Mouse (Mus musculus) thymus, postnatal 25 days (tissue): ENCODE measurements around the gene Layn.

ENCODE experiments used
- DNase-seq: peaks from one replicate; pipeline ENCODE4 v3.0.0; 2022

Gene Layn

DNA sequence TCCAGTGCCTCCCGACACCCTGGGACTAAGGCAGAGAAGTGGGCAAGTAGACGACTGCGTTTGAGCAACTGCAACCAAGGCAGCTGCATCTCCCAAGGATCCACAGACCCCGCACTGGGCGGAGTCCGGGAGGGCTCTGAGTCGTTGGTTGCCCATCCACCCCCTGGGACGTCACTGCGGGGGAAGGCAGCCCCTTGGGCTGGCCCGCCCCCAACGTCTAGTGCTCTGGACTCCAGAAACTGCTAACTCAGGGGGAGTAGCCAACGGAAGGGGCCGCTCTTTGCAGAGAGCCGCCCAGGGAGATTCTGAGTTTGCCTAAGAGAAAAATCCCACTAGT lies at the start of gene Layn:
Gene Layn, minus strand, starts transcription at position 116 of the 337 bp plus-strand sequence.
- peak; percentile 45 for DNase-seq

DNA sequence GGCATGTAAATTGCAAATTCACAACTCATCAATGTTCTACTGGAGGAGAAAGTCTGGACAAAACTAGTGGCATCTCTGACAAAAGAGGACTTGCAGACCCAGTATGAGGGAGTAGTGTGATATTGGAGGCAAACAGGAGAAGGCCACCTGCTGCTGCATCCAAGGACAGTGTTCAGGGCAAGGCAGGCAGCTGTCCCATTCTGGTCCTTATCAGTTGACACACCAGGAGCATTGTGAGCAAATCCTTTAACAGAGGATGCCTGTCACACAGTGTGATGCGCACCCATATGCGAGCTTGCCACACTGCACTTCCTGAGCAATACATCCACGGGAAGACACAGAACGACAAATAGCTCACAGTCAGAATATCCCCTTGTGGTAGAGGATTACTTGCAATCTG lies 37.9 kb upstream of the Layn start:
- DNase-seq = no peak

DNA sequence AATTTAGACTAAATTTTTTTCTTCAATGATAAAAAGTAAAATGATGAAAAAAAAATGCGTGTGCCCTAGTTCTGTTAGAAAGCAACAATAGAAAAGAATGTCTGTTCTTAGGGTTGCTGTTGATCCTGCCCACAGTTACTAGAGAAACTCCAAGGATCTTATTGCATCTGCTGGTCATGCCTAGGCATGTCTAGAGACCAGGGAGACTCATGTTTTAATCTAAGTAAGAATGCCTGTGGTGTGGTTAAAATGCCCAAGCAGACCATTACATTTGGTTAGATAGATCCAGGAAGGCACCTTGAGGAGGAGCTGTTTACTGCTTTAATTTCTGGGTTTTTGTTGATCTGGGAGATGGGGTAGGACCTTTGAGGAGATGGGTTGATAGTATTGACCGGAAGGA lies 28.9 kb upstream of the Layn start:
- DNase-seq = no peak

DNA sequence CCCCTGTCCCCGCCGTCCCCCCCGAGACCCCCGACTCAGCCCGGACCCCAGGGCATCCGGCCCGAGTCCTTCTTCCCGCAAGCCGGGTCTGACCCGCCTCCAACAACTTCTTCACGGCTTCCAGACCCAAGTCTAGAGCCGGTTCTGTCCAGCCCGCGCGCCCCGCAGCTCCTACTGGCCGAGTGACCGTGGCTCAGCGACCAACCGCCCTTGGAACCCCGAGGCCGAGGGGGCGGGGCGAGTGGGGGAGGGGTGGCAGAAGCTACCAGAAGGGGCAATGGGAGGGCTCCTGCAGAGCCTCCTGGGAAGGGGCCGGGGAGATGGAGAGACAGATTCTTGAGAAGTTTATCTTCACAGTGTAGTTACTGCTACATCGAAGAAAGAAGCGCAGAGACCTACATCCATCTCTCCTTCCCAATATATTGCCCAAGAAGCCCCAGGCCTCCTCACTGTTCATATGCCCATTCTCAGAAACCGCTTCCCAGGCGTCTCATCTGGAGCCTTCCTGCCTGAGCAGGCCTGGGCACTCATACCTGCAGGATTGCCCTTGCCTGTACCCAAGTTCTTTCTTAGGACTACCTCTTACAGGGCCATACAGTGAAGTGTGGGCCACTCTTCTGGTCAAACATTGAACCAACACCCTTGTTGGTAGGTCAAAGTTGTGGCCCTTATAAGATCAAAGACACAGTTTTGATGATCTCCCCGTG lies 27.1 kb upstream of the Layn start:
- no peak for DNase-seq

DNA sequence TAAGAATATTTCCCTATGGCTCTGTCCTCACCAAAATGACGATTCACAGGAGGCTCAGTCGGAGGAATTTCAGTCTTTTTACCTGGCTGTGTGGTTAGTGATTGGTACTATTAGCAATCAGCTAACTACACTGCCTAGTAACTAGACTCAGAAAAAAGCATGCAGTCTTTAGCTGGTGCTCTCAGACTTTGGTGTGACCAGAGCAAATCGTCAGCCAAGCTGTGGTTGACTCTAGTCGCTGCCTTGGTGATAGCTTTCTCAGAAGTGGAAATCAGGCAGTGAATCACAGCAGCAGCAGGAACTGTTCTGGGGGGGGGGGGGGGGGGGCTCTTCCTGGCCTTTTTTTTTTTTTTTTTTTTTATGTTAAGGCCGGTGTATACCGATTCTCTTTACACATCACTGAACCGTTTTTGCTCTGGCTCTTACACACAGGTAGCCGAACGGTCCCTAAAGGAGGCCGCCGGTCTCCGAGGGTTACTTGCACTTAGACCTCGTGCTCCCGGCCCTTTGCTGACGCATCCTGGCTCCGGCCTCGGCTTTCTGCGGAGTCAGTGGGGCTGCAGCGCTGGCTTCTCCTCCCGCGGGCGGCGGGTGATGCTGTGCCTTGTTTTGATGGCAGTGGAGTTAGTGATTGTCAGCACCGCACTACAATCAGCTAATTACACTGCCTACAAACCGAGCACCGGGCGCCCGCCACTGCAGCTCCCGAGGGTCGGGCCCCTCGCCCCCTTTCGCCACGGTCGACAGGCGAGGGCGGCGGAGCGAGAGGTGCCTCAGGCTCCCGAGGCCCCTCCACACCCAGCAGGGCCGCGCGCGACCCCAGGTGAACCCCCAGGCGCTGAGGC lies 26.3 kb upstream of the Layn start:
- DNase-seq = no peak

DNA sequence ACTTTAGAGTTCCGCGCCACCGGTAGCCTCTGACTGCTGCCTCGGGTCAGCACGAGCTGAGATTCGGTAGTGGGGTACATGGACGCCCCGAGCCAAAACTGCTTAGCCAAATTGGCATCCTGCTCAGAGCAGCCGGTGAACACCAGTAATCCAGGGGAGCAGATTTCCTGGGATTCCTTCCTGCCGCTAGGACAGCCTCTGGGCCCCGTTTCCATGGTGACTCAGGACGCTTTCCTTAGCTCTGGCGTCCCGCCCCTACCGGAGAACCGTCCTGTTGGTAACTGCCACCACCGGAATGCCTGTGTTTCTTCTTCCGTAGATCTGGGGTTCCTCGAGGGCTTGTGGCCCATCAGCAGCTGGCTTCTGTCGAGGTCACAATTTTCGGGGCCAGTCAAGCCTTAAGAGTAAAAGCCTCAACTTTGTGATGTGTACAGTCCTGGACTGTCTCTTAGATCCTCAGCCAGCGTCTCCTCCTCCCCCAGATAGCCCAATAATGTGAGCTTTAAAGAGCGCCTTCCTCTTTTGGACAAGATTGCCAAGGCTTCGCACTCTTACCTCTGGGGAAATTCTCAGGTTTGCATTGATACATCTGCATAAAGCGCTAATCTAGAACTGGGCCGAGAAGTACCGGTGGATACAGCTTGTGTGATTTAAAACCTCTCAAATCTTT lies 25.0 kb upstream of the Layn start, which contains the start of gene 4833427G06Rik:
Gene 4833427G06Rik, minus strand, starts transcription at position 323 of the 670 bp plus-strand sequence.
- no peak for DNase-seq

DNA sequence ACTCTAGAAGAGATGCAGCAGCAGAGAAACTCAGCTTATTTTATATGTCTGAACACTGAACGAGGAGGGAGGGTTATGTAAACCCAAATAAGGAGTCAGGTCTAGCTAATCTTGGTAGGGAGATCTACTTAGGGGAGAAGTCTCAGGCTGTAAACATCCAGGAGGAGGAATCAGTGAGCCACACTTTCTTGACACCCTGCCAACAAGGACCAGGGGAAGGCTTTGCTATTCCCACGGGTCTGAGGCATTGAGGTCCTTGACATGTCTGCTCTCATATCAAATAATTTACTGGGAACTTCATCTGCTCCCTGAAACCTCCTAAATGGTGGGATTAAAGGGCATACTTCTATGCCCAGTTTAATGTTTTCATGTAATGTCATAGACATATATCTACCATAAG lies 19.4 kb upstream of the Layn start:
- DNase-seq = no peak

DNA sequence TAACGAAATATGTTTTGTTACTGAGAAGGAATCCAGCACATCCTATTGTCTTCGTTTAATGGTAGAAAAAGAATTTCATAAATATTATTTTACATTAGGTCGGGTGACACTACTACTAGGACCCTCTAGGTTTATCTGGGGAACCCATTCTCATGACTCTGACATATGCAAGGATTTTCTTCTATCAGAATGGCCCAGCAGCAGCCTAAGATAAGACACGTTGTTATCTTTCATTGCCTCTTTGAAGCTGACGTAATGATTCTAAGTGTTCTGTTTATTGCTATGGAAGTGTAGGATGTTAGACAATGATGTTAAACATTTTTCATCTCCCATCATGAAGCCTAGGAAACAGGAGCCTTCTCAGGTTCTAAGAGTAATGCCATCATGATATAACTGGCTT lies 16.8 kb upstream of the Layn start:
- no peak for DNase-seq

DNA sequence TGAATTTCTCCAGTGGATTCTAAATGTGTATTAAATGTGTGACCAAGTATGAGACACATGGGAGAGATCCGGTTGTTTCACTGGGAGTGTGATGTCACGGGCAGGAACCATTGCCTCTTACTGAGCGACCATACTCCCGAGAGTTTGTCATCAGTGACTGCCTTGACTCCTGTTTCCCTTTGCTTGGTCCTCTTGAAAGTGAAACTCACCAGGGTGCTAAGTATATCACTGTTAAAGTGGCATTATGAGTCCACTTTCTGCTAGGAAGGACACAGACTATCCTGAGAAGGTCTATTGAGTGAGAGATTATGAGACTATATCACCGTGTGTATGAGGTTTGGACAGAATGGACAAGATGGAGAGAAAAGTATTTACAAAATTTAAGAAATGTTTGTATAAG lies 4.7 kb upstream of the Layn start:
- no peak for DNase-seq

DNA sequence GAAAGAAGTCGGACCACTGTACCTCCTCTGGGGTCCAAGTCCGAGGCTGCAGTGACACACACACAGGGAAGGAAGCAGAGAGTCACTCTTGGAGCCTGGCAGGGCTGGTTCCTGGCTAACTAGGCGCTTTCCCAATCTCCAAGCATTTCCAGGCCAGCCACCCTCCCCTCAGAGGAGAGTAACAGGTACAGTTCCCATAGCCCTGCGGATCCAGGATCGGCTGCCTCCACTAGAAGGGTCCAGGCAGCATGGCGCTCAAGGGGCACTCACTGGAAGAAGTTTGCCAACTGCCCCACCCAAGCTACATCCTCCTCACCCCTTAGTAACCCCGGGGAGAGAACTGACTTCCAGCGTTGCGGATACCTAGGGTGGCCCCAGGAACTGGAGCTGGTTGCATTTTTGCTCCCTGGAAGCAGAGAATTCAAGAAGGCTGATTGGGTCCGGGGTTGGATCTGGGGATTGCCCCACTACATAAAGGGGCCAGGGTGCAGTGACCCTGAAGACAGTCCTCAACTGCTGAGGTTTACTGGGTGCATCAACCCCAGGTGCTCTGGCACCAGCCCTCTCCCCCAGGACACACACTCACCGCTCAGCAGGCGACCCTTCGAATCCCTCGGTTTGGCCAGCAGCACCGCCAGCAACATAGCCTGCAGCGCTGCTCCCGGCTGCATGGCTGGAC lies 455 bp downstream of the Layn start:
- peak; percentile 9 for DNase-seq

DNA sequence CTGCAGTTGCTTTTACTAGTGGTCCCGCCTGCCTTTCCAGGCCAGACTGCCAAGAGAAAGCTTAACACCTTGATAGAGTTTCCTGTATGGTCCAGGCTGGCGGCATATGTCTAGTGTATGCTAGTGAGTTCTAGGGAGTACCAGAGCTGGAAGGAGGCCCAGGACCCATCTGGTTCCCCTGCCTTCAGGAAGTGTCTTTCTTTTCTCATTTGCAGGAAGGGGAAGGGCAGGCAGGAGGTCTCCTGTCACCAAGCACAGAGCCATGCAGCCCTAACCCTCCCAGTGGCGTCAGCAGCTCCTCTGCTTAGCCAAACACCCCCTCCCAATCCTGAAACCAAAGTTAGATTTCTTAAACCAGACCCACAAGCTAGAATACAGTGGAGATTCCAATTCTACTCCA lies 1.1 kb downstream of the Layn start:
- peak; percentile 9 for DNase-seq

DNA sequence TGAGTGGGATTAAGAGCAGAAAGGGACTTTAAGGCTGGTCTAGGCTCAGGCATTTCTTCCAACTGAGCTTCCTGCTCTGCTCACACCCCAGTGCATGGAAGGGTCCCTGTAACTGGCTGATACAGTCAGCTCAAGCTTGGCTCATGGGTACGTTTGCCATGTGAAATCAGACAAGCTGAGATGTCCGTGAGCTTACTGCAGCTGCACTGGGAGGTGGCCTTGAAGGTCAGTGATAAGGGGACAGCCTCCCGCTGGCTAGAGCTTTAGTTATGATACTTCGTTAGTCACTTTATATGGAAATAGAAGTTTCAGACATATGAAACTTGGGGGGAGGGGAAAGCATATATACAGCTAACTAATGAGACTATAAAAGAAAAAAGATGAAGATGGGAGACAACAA lies 6.1 kb downstream of the Layn start:
- DNase-seq = no peak

DNA sequence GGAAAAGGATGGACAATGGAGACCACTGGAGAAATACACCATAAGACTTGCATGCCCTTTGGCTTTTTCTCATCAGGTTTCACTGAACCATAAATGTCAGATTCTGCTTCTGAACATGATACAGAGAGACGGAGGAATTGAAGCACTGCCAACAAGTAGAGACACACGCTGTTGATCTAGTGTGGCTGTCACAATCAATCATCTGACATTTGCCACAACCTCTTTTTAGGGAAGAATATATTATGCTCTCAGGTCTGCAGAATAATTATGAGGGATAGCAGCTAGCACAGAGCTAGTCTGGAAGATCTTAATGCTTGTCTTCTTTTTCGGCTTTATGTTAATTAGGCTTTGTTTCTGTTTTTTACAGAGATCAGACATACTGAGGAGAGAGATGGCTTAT lies 8.7 kb downstream of the Layn start:
- DNase-seq = no peak

DNA sequence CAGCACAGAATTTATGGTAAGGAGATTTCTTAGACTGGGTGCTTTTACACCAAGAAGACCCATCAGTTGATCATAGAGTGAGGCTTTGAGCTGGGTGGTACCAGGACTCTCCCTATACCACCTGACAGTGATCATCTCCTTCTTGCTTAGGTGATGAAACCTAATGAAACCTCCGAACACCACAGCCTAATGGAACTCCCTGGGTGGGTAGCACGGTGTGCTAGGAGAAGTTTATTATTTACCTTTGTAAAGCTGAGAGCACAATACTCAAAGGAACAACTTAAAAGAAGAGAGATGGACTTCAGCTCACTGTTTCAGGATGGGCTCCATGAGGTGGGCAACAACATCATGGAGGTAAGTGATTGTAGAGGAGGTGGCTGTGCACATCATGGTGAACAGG lies 16.3 kb downstream of the Layn start, which contains the start of gene Btg4:
Gene Btg4, plus strand, starts transcription at position 301 of the 400 bp plus-strand sequence.
- no peak for DNase-seq

DNA sequence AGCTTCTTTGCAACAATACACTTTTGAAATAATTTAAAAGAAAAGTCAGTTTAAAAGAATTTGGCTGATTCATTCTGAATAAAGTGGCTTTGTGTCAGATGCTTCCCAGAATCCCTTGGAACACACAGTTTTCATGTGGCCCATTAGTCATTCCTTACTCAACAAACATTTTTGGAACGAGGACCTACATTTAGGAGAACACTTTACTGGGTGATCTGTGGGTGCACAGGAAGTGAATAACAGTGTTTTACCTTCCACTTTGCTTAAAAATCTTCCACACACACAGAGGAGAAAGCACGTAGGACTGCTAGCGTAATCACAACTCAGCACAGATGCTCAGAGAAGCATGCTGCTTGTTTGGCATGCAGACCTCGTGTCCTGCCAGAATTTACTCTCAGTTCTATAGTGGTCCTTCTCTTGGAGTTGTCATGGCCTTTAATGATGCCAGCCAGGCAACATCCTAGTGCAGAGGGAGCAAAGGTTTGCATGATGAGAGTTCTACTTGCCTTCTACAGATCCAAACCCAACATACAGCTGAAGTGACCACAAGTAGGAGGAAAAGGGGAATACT lies 17.9 kb downstream of the Layn start:
- no peak for DNase-seq

DNA sequence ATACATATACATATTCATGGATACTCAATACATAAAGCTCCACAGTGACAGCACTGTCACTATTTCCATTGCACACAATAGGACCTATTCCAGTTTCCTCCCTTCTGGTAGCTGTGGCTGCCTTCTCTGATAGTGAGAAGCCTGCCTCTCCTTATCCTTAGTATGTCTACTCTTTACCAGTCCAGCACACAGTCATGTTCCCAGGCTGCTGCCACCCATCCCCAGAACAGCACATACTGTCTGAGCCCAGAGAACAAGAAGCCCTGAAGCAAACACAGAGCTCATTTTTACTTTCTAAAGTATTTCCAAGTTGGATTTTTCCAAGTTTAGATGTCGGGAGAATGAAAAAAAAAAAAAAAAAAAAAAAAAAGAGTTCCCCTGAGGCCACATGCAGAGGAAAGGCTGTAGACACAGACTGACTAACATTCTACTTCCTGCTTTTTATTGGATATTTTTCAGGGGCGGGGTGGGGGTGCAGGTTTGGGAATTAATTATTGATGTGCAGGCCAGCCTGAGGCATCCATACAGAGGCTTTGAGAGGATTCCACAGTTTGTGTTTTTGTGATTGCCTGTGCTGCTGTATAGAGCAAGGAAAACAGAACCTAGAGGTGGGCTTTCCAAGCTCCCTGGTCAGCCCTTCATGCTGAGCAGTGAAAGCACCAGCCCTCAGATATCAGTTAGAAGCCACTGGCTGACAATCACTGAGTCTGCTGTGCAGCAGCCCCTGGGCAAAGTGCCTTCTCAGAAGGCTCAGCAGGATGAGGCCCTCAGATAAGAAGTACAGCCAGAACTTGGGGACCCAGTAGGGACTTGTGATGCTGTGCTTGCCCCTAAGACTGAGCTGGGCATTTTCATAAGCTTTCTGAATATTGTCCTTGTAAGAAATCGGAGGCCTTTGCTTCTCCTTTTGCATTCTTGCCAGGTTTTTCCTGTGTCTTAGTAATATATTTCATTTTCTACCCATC lies 20.3 kb downstream of the Layn start:
- DNase-seq = no peak

DNA sequence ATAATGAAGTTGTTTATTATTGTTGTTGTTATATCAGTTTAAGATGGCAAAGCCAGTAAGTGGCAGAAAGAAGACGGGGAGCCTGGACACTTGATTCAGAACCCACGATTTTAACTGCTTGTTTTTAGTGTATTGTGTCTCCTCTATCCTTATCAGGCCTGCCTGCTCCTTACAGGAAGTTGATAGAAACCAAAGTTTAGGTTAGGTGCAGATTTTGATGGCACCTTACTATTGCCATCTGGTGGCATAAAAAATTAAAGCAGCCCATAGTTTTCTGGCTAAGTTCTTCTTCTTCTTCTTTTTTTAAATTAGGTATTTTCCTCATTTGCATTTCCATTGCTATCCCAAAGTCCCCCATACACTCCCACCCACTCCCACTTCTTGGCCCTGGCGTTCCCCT lies 24.7 kb downstream of the Layn start:
- DNase-seq = peak; percentile 14

DNA sequence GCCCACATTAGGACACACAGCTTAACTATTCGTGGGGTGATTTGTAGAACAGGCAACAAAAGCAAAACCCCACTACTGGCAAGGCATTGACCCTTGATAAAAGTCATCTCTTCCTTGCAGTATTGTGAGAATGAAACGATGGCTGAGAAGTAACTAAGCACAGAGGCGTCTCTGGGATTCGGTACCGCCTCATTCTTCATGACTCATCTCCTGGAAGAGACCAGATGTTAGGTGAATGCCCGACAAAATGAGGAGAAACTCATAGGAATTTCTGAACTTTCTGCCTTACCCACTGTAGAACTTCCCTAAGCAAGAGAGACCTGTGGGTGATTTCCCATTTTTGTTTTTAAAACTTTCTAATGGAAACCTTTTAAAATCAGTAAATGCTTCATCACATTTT lies 34.8 kb downstream of the Layn start:
- DNase-seq = no peak

DNA sequence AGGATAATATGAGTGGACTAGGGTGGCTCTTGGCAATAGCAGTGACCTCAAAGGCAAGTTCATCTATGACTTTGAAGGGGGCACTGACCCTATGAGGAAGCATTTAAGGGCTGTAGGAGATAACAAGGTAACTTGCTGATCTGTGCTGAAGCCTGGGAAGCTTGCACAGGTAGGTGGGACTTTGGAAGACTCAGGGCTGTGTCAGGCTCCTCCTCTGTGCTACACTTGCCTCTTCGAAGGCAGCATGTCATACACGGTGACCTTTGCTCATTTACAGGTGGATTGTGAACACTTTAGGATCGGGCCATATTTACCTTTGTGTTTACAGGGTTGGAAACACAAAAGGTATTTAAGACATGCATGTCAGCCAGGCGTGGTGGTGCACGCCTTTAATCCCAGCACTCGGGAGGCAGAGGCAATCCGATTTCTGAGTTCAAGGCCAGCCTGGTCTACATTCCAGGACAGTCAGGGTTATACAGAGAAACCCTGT lies 35.4 kb downstream of the Layn start:
- DNase-seq = no peak

DNA sequence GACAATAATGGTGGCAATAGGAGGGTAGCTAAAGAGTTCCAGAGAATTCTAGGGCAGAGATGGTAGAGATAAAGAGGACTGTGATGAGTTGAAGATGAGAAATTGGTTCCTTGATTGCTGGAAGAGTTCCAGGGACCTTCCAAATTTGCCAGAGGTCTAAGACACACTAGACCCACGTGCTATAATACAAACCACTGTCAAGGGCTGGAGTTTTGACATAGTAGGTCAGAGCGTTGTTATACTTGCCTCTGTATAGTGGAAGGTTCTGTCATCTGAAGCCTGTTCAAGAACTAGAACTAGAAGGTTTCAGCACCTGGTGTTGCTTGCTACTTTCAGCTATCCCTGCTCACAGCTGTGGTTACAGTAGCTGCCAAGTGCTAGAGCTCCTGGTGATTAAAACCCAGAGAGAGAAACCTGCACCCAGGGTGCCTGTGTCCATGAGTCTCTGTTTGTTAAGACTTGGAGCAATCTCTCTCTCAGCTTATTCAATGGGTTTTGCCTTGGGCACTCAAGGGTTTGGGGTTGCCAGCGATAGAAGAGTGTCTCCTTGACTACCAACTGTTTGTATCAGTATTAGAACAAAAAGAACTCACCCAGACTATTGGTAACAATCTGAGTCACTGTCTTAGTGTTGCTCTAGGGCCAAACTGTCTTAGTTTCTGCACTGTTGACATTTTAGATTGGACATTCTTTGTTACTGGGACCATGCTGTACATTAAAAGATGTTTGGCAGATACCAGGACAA lies 43.9 kb downstream of the Layn start:
- DNase-seq = no peak

DNA sequence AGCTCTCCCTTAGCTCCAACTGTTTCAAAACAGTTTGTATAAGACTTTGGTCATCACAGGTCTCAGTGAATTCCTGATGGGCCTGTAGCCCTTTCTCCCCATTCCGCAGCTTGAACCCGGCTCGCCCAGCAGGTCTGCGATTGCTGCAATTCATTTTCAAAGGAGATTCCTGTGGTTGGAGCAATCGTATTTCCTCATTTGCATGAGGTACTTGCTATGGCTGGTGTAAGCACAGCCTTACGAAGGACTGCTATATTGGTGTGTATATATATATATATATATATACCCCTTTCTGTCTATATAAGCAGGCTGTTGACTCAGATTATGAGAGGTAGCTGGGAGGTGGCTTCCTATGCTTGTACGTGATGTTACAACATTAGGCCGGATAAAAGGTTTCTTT lies 44.6 kb downstream of the Layn start:
- DNase-seq = no peak
